Comparison of ENCODE assay signal across 8 mouse cellular contexts in genomic region chr15:43991229-43991628, GRCm38 (mm10).
DNase-seq lines count a peak whose midpoint lies in the region; ATAC-seq and TF ChIP-seq lines count a peak whose summit lies in the region.

No protein-coding gene starts in this region.

- H3K27ac ChIP-seq in kidney, adult 2 months (ENCODE audit: insufficient read depth, low read depth, low read length), result no peak overlapping the region
- H3K27ac ChIP-seq in kidney, embryonic 14.5 days (ENCODE audit: low read depth, low read length), result no peak overlapping the region

- no peak overlapping the region for H3ac ChIP-seq in C2C12 (ENCODE audit: control insufficient read depth, insufficient read length, low read depth)

- peak; percentile 47 for DNase-seq in kidney, adult 2 months
- DNase-seq in MN1 (ENCODE audit: low spot score), result peak; percentile 83
- DNase-seq in kidney, postnatal 14 days, result peak; percentile 26
- no peak for DNase-seq in urinary bladder, postnatal 10 days (ENCODE audit: low spot score)
- no peak for DNase-seq in thymus, adult 18-20 months

- no peak overlapping the region for H3K4me2 ChIP-seq in kidney, embryonic 14.5 days (replicated peaks; ENCODE audit: low read depth, low read length)

- H3K27me3 ChIP-seq in kidney, adult 2 months (replicated peaks; ENCODE audit: control insufficient read depth, insufficient read depth, low read length), result no peaks in the 10 kb centered on the region
- no peaks in the 10 kb centered on the region for H3K27me3 ChIP-seq in kidney, embryonic 14.5 days (ENCODE audit: control insufficient read depth, insufficient read depth, low read length)
- no peaks in the 10 kb centered on the region for H3K27me3 ChIP-seq in C2C12 (ENCODE audit: control insufficient read depth, insufficient read depth, insufficient read length)

- H3K4me1 ChIP-seq in kidney, adult 2 months (ENCODE audit: control insufficient read depth, insufficient read depth, low read length), result no peaks in the 10 kb centered on the region
- H3K4me1 ChIP-seq in kidney, embryonic 14.5 days (ENCODE audit: control insufficient read depth, insufficient read depth, low read length), result no peaks in the 10 kb centered on the region

- TF ChIP-seq CTCF in kidney, adult 2 months (conservative IDR thresholded peaks at IDR 0.05; ENCODE audit: insufficient read depth, insufficient read length, low read depth, low read length), result no peak
- peak; percentile 10 for TF ChIP-seq CTCF in C2C12 (IDR thresholded peaks at IDR 0.05; ENCODE audit: control insufficient read depth, insufficient read depth, insufficient read length)

- no peak for TF ChIP-seq POLR2A in kidney, adult 2 months (IDR thresholded peaks at IDR 0.05; ENCODE audit: low read depth, low read length)

- no peak overlapping the region for H3K9ac ChIP-seq in kidney, embryonic 14.5 days (ENCODE audit: low read depth, low read length)

- 19% methylated on average over 1 of the region's 1 CpGs for WGBS in kidney, adult 2 months
- WGBS in kidney, embryonic 14.5 days, result 34% methylated on average over 1 of the region's 1 CpGs

- H3K4me3 ChIP-seq in kidney, adult 2 months (ENCODE audit: insufficient read depth, low read depth, low read length), result no peak overlapping the region
- no peak overlapping the region for H3K4me3 ChIP-seq in kidney, embryonic 14.5 days (ENCODE audit: low read length)
- no peak overlapping the region for H3K4me3 ChIP-seq in C2C12 (ENCODE audit: insufficient read depth, poor library complexity, severe bottlenecking)

- no peaks in the 10 kb centered on the region for H3K79me3 ChIP-seq in C2C12 (ENCODE audit: low read depth)

- H3K36me3 ChIP-seq in kidney, adult 2 months (ENCODE audit: control insufficient read depth, insufficient read depth, low read length), result no peaks in the 10 kb centered on the region
- H3K36me3 ChIP-seq in kidney, embryonic 14.5 days (ENCODE audit: control insufficient read depth, insufficient read depth, low read length), result no peaks in the 10 kb centered on the region
- H3K36me3 ChIP-seq in C2C12 (ENCODE audit: control insufficient read depth, insufficient read depth), result no peaks in the 10 kb centered on the region

- no peak for ATAC-seq in kidney, embryonic 14.5 days (ENCODE audit: low FRiP score, low TSS enrichment)
- no peak for ATAC-seq in granulocyte monocyte progenitor cell, adult 5-6 weeks (replicated peaks; ENCODE audit: poor library complexity, severe bottlenecking)

- no peaks in the 10 kb centered on the region for H3K79me2 ChIP-seq in C2C12 (ENCODE audit: control insufficient read depth, insufficient read depth)

- H3K9me3 ChIP-seq in kidney, embryonic 14.5 days (ENCODE audit: control insufficient read depth, low read length), result no peaks in the 10 kb centered on the region

TF ChIP-seq in C2C12, 6 proteins besides CTCF, POLR2A, EP300 and RAD21:
- TF ChIP-seq MYOD1 (IDR thresholded peaks at IDR 0.05; ENCODE audit: control insufficient read depth, insufficient read length, low read depth) (no peak), MYOG (IDR thresholded peaks at IDR 0.05; ENCODE audit: control insufficient read depth, extremely low read depth, insufficient read length) (no peak), FOSL1 (IDR thresholded peaks at IDR 0.05; ENCODE audit: insufficient read depth, low read length, poor library complexity, severe bottlenecking) (no peak), CEBPB (IDR thresholded peaks at IDR 0.05; ENCODE audit: low read depth) (no peak), MAX (IDR thresholded peaks at IDR 0.05) (no peak), USF1 (IDR thresholded peaks at IDR 0.05; ENCODE audit: low read depth) (no peak)
TF ChIP-seq in C2C12: peak in this region for 0.

Comparison
In these comparisons a context has a peak if more than half of its experiments do, and no peak if none do; other contexts are left out.
1. DNase-seq: peak in kidney, adult 2 months (single experiment), MN1 (single experiment) and kidney, postnatal 14 days (single experiment); none in urinary bladder, postnatal 10 days (single experiment) and thymus, adult 18-20 months (0 of 2).